Mouse (Mus musculus) embryonic facial prominence, embryonic 10.5 days (tissue): Measurements from ENCODE around the gene Cntrl. TPM values are rescaled to one million over a fixed set of nuclear protein-coding genes. Genes with fewer than 3 reads are reported as not detected.

ENCODE experiments used
- DNase-seq: peaks from one replicate; pipeline ENCODE4 v3.0.0-alpha.2; 2017; ENCODE audit warnings: low spot score
- H3K27ac ChIP-seq: fragments of 300-500 bp; sonication (generic); replicated peaks from 2 replicates; pipeline ENCODE4 v1.5.1; 2016; ENCODE audit warnings: mild to moderate bottlenecking
- H3K27me3 ChIP-seq: fragments of 300-500 bp; sonication (generic); replicated peaks from 2 replicates; pipeline ENCODE4 v1.6.1; 2016; ENCODE audit warnings: low read depth, mild to moderate bottlenecking; ENCODE audit not compliant: poor library complexity, severe bottlenecking
- H3K36me3 ChIP-seq: fragments of 300-500 bp; sonication (generic); replicated peaks from 2 replicates; pipeline ENCODE4 v1.6.1; 2016; ENCODE audit warnings: mild to moderate bottlenecking, moderate library complexity
- H3K4me1 ChIP-seq: fragments of 300-500 bp; sonication (generic); 2 replicates; pipeline ENCODE4 v1.6.1; 2016
- H3K4me3 ChIP-seq: fragments of 300-500 bp; sonication (generic); 2 replicates; pipeline ENCODE4 v1.5.1; 2016; ENCODE audit warnings: mild to moderate bottlenecking, moderate library complexity
- H3K9me3 ChIP-seq: fragments of 300-500 bp; sonication (generic); 2 replicates; pipeline ENCODE4 v1.6.1; 2016; ENCODE audit warnings: mild to moderate bottlenecking
- WGBS: fragments of 180-500 bp; shearing (Covaris S2); methylation state at CpG from one replicate; pipeline ENCODE4 v1.1.7; 2016; 5-methylcytosine and 5-hydroxymethylcytosine counted together
- polyA plus RNA-seq: library from polyadenylated mRNA; unstranded; fragments of >200 nt; fragmentation: Nextera tagmentation; extraction: Ambion mirVana; gene quantifications from 2 replicates; pipeline ENCODE4 v1.2.1, GENCODE M21; 2016

The Cntrl gene
- polyA plus RNA-seq, 1 experiment from 2014 or later, result 30.4 TPM

DNA sequence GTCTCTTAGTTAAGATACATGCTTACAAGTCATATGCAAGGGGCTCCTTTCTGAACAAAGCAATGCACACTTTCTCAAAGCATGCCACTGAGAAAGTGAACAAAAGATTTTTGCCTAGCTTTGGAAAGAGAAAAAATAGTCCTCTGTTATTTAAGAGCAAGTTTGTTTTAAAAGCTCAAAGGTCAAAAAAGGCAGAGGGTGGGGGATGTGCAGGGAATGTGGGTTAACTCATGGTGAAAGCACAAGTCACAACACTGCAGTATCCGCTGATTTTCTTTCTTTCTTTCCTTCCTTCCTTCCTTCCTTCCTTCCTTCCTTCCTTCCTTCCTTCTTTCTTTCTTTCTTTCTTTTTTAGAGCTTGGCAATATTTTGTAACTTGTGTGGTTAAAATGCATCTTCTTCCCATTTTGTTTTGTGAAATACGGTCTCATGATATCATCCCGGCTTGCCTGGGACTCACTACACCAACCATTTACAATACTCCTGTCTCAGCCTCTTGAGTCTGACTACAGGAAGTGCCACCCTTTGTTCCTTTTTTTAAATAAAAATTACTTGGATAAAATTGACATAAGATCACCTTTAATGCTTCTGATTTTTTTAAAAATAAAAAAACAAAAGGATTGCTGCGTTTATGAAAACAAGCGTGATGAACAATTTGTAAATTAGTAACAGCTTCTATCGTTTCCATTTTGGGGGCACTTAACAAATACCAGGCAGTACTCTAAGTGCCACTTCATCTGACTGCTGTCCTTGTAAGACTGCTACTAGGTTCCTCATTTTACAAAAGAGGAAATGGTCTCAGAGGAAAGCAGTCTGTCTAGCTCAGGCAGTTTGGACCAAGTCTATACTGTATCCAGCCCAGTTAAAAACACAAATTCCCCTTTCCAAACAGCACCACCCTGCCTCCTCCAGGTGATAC is 86.6 kb downstream of the Cntrl start:
- H3K9me3 ChIP-seq, result no peaks in the 10 kb centered on the region
- peaks cover 35% of the 10 kb centered on the region for H3K36me3 ChIP-seq
- H3K27me3 ChIP-seq, result no peaks in the 10 kb centered on the region
- no peak overlapping the region for H3K27ac ChIP-seq
- H3K4me1 ChIP-seq, result peaks cover 19% of the 10 kb centered on the region
- DNase-seq, result no peak
- no peak overlapping the region for H3K4me3 ChIP-seq
- 76% methylated on average over 6 of the region's 6 CpGs for WGBS

DNA sequence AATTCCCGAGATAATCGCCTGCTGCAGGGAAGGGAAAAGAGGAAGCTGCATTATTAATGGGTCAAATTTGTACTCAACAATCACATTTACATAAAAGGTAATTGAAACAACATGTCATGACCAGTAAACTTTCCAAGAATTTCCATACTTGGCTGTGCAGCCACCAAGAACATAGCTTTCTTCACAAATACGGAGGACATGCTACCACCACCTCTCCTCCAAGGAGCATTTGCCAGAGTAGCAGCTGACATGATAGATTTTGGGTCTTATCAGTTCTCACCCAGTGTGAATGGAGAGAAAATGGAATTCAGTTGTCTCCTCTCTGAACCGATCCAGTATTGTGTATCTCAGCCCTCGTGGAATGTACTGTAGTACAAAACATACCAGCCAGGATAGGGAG is 90.2 kb downstream of the Cntrl start:
- no peak for DNase-seq
- WGBS, result 24% methylated on average over 5 of the region's 5 CpGs
- Histone ChIP-seq H3K4me1 (peaks cover 19% of the 10 kb centered on the region), H3K4me3 (peak overlapping the region; percentile 100), H3K27me3 (no peaks in the 10 kb centered on the region), H3K27ac (peak overlapping the region; percentile 98), H3K9me3 (no peaks in the 10 kb centered on the region), H3K36me3 (peaks cover 23% of the 10 kb centered on the region)

DNA sequence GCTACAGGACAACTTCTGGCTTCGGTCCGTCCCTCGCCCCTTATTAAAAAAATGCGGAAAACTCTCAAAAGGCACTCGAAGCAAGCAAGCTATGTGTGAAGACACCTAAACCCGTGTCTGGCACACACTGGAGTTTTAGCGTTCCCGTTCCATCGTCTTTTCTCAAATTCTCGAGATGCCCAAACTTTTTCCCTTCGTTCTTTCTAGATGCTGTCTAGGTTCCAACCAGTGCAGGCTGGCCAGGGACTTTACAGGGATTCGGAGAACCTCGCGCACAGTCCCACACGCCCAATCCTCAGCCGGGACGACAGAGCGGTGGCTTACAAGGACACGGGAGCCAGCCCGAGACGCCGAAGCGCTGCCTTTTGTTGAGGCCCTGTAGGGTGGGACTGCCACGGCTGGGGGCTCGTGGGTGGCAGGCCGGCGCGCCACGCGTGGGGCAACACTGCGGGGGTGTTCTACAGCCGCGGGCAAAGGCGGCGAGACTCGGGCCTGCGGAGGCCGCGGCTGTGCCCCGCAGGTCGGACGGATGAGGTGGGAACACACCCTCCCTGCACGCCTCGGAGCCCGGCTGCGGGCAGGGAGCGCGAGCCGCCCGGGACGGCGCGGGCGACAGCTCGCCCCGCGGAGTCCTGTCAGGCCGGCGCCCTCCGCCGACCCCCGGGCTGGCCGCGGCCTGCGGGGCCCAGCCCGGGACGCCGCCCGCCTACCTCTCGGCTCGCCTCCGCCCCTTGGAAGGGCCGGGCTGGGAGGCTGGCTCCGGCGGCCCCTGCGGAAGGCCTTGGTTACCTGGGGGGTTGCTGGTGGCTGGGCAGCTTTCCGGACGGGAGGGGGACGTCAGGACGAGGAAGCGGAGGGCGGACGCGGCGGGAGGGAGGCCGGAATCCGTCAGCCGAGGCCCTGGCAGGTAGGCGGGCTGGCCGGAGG is 90.9 kb downstream of the Cntrl start:
- peaks cover 19% of the 10 kb centered on the region for H3K36me3 ChIP-seq
- DNase-seq, result peak; percentile 59
- no peaks in the 10 kb centered on the region for H3K9me3 ChIP-seq
- WGBS, result under 1% methylated on average over 90 of the region's 90 CpGs
- no peaks in the 10 kb centered on the region for H3K27me3 ChIP-seq
- peaks cover 19% of the 10 kb centered on the region for H3K4me1 ChIP-seq
- H3K4me3 ChIP-seq, result peak overlapping the region; percentile 100
- H3K27ac ChIP-seq, result peak overlapping the region; percentile 98

DNA sequence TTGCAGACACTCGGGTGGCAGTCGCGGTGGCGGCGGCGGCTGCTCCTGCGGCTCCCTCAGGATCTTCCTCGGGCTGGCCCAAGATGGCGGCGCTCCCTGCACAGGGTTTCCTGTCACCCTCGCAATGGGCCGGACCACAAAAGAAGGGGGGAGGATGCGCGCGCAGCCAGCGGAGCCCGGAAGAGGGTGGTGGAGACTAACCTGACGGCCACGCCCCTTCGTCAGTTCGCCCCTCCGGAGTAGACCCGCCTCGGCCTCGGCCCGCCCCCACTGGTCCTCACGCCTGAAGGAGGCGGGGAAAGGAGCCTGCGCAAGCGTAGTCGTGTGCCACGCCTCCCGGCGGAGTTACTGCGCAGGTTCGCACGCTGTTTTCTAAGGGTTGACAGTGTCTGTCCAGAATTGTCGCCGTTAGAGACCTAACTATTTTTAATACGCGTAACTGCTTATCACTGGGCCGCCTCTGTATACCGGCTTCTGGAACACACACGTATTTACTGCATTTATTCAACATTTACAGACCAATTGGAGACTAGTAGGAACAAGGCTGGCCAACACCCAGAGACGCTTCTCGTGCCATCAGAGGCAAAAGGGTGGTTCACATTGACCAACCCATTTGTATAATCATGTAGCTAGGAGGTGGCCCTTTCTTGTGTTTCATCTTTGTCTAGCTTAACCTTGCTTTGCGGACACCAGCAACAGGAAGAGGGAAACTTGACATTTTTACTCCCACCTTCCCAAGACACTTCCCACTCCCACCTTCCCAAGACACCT is 91.8 kb downstream of the Cntrl start, which contains the start of gene Rab14:
Gene Rab14 (minus strand): TSS at position 223 of the 771 bp plus-strand sequence.
- Histone ChIP-seq H3K9me3 (no peaks in the 10 kb centered on the region), H3K27me3 (no peaks in the 10 kb centered on the region), H3K4me1 (peaks cover 17% of the 10 kb centered on the region), H3K36me3 (peaks cover 19% of the 10 kb centered on the region), H3K4me3 (peak within 1 kb of the TSS; percentile 100), H3K27ac (peak within 1 kb of the TSS; percentile 98)
- under 1% methylated on average over 47 of the region's 47 CpGs for WGBS
- DNase-seq, result peak; percentile 100

DNA sequence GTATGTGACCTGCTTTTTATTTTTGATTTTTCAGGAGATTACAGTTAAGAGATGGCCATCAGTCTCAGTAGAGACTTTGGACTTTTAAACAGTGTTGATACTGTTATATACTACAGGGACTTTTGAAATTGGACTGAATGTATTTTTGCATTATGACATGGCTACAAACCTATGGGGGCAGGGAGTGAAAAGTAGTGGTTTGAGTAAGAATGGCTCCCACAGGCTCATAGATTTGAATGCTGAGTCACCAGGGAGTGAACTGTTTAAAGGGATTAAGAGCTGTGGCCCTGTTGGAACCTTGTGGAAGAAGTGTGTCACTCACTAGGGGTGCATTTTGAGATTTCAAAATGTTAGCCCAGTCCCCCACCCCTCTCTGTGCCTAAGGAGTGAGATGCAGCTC is 94.4 kb downstream of the Cntrl start:
- DNase-seq, result no peak
- 0 out of 2 replicates have a peak, but pooled peaks cover under 1% of the 10 kb centered on the region for H3K36me3 ChIP-seq

DNA sequence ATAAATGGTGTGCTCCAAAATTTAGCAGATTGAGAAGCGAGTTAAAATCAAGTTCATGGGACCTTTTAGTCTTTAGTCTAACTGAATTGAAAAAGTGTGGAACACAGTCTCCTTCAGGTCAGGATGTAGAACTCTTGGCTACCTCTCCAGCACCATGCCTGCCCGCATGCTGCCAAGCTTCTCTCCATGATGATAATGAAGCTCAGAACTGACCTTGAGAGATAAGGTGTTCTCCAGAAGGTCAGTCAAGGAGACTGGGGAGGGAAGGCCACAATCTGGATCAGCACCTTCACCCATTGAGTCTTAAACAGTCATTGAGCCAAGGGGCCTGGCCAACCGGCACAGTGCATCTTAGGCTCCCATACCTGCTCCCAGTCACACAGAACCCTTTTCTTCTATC is 97.5 kb downstream of the Cntrl start:
- H3K27ac ChIP-seq, result no peak overlapping the region
- H3K4me3 ChIP-seq, result no peak overlapping the region
- H3K36me3 ChIP-seq, result no peaks in the 10 kb centered on the region
- no peaks in the 10 kb centered on the region for H3K27me3 ChIP-seq
- DNase-seq, result no peak
- WGBS, result 86% methylated on average over 3 of the region's 3 CpGs
- H3K4me1 ChIP-seq, result peaks cover 3% of the 10 kb centered on the region; the same call in 1 of the 2 replicates
- H3K9me3 ChIP-seq, result no peaks in the 10 kb centered on the region

More for the DNA sequence above, 94.4 kb downstream of the Cntrl start:
- Histone ChIP-seq H3K4me1 (peaks cover 13% of the 10 kb centered on the region), H3K9me3 (no peaks in the 10 kb centered on the region), H3K27me3 (no peaks in the 10 kb centered on the region), H3K27ac (no peak overlapping the region), H3K4me3 (no peak overlapping the region)

DNA sequence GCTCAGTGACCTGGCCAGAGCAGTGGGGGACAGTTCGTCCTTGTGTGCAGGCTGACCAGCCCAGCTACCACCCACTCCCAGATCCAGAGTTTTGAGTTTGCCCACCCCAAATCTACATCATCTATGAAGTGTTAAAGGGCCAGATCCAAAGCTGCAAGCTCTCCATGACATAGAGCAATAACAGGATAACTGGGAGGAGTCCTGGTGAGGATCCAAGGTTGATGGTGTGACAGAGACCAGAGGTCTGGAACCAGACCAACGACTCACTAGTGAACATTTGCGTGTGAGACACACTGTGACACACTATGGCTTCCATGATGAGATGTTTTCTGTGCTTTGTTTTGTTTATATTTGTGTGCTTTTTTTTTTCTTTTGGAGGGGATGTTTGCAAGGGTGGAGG is 98.8 kb downstream of the Cntrl start:
- 79% methylated on average over 3 of the region's 3 CpGs for WGBS
- Histone ChIP-seq H3K36me3 (no peaks in the 10 kb centered on the region), H3K4me1 (peaks cover 3% of the 10 kb centered on the region; the same call in 1 of the 2 replicates), H3K27ac (no peak overlapping the region), H3K27me3 (no peaks in the 10 kb centered on the region), H3K9me3 (no peaks in the 10 kb centered on the region), H3K4me3 (no peak overlapping the region)
- no peak for DNase-seq

DNA sequence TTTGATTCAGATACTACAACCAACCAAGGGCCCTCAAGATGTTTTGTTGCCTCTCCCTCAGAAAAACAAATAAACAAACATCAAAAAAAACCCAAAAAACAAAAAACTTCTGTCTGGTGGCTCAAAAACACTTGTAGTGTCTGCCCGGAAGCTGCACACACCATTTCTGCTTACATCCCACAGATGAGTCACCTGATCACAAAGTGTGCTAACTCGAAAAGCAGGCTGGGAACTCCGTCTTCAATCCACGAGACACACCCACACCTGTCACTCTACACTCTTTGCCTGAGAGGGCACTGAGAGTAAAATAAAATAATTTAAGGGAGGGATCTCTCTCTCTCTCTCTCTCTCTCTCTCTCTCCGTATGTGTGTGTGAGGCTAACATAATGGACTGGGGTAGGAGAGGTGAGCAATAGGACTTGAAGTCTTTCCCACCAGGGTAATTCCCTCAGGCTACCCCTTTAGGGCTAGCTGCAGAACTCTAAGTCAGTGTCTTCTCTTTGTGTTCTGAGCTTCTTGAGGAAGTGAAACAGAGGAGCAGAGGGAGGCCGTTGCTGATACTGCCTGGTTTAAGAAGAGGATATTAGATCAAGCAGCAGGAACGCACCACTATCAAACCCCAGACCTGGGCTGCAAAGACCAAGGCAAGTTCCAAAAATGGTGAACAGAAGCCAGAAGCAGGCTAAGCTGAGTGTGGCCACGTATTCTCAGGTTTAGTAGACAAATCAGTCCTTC is 99.8 kb downstream of the Cntrl start:
- H3K4me3 ChIP-seq, result no peak overlapping the region
- H3K4me1 ChIP-seq, result peaks cover 3% of the 10 kb centered on the region; the same call in 1 of the 2 replicates
- H3K36me3 ChIP-seq, result no peaks in the 10 kb centered on the region
- no peaks in the 10 kb centered on the region for H3K27me3 ChIP-seq
- H3K27ac ChIP-seq, result no peak overlapping the region
- DNase-seq, result no peak
- 71% methylated on average over 8 of the region's 8 CpGs for WGBS
- H3K9me3 ChIP-seq, result no peaks in the 10 kb centered on the region

DNA sequence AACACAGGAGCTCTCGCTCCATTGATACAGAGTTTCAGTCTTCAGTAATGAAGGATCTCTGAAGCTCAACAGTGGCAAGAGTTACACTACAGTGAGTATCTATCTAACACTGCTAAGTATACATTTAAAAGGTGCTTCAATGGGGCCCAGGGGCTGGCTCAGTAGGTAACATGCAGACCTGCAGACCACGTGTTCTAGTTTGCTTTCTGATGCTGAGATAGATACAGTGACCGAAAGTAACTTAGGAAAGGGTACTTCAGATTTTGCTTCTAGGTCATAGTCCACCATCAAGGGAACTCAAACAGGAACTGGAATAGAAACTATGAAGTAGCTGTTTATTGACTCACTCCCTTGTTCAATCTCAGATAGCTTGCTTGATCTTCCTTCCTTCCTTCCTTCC is 102.4 kb downstream of the Cntrl start:
- no peak overlapping the region for H3K27ac ChIP-seq
- H3K4me3 ChIP-seq, result no peak overlapping the region
- no peaks in the 10 kb centered on the region for H3K9me3 ChIP-seq
- WGBS, result 81% methylated on average over 3 of the region's 3 CpGs
- H3K27me3 ChIP-seq, result no peaks in the 10 kb centered on the region
- H3K4me1 ChIP-seq, result peaks cover 16% of the 10 kb centered on the region
- no peaks in the 10 kb centered on the region for H3K36me3 ChIP-seq
- no peak for DNase-seq

DNA sequence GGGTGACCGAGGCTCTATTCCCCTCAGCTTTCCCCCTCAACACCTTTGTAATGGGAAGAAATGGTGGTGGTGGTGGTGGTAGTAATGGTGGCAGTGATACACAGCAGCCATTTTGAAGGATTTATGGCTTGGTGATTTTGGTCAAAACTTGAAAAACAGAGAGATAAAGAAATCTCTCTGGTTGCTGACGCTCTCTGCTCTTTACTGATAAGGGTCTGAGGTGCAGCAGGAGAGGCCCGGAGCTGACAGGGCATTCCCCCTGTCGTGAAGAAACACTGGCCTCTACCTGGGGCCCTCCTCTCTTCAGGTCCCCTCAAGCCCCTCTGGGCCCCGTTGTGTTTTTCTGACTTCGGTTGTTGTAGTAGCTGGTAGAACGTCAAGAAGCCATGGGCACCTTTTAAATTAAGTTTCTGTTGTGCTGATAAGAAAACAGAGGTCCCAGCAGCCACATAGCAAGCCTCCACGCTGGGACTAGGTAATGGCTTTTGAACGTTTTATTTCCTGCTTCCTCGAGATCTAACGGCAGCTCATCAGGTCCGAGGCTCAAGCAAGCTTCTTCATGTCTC is 104.1 kb downstream of the Cntrl start:
- no peak for DNase-seq
- no peaks in the 10 kb centered on the region for H3K9me3 ChIP-seq
- no peaks in the 10 kb centered on the region for H3K36me3 ChIP-seq
- WGBS, result 84% methylated on average over 12 of the region's 12 CpGs
- no peaks in the 10 kb centered on the region for H3K27me3 ChIP-seq
- H3K4me3 ChIP-seq, result no peak overlapping the region
- H3K27ac ChIP-seq, result no peak overlapping the region
- H3K4me1 ChIP-seq, result peaks cover 13% of the 10 kb centered on the region

DNA sequence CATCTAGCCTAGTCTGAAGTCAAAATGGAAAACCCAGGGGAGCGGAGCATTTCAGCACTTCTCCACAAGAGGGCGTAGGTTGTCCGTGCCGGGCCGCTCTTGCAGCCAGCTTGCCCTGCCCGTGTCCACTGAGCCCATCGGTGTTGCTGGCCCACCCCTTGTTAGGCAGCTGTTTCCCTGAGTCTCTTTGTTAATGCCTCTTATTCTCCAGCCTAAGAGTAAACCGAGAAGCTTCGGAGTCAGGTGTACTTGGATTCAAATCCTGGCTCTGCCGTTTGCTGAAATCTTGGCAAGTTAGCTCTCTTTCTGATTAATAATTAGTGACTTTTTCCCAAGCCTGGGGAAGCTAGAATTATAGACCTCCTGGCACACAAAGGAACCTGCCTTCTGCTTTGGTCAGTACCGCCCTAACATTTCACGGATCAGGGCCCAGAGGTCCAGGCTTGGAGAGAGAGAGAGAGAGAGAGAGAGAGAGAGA is 105.6 kb downstream of the Cntrl start:
- 5% methylated on average over 12 of the region's 12 CpGs for WGBS
- Histone ChIP-seq H3K4me3 (no peak overlapping the region), H3K27me3 (no peaks in the 10 kb centered on the region), H3K36me3 (no peaks in the 10 kb centered on the region), H3K4me1 (peaks cover 13% of the 10 kb centered on the region), H3K27ac (peak overlapping the region; percentile 81), H3K9me3 (no peaks in the 10 kb centered on the region)
- peak; percentile 92 for DNase-seq
